Mouse (Mus musculus): ENCODE measurements around the gene Kirrel3.

Kirrel3 gene

GRCm38 (mm10) chr9:34947717-34948116 is 462.0 kb downstream of the Kirrel3 start:
- DNase-seq (ENCODE audit: low read depth), result peak; percentile 82

DNA sequence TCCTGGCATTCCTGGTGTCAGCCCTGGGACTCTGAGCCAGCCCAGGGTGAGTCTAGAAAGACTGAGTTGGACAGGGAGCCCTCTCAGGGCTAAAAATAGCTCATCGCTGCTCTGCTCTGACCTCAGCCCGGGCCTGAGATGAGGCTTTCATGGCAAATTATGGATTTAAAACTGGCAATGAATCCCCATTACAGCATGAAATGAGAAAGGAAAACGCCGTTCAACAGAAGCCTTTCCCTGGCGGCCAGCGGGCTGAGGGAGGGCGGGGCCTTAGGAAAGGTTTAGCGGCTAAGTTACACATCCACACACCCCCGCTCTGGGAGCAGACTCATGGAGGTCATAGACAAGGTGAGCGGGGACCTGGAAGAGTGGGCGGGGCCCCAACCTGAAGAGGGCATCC is 467.7 kb downstream of the Kirrel3 start:
- DNase-seq (ENCODE audit: low read depth), result no peak

DNA sequence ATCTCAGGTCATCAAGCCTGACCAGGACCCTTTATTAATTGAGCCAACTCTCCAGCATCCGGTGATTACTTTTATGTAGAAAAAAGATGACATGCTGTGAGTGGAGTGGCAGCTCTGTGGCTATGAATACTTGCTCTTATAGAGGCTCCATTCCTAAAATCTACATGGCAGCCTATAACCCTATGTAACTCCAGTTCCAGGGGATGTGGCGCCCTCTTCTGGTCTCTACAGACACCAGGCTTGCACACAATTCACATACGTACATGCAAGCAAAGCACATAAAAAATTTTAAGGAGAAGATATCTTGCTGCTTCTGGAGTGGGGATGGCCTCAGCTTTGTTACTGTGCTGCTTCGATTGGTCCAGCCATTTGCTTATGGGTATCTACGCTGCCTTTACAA is 468.5 kb downstream of the Kirrel3 start:
- DNase-seq (ENCODE audit: low read depth), result peak; percentile 56

DNA sequence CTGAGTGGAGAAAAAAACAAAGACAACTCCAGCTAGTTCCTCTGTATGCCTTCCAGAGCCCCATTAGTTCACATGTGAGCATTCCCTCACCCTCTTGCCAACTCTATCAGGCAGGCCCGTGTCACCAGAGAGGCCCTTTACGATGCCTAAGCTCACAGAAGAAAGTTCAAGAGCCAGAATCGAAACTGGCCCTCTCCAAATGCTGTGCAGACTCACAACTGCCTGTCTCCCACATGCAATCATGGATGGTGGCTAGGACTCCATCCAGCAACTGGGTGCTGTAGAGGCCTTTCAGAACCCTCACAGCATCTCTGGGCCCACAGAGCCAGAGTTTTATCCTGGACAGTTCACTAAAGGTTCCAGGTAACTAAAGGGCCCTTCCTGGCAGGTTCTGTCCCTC is 470.8 kb downstream of the Kirrel3 start:
- no peak for DNase-seq (ENCODE audit: low read depth)

GRCm38 (mm10) chr9:34957691-34958090 is 472.0 kb downstream of the Kirrel3 start:
- DNase-seq (ENCODE audit: low read depth), result peak; percentile 38

- DNase-seq (ENCODE audit: low read depth), result no peak
These were observed 472.6 kb downstream of the Kirrel3 start for GRCm38 (mm10) chr9:34958183-34958830.

DNA sequence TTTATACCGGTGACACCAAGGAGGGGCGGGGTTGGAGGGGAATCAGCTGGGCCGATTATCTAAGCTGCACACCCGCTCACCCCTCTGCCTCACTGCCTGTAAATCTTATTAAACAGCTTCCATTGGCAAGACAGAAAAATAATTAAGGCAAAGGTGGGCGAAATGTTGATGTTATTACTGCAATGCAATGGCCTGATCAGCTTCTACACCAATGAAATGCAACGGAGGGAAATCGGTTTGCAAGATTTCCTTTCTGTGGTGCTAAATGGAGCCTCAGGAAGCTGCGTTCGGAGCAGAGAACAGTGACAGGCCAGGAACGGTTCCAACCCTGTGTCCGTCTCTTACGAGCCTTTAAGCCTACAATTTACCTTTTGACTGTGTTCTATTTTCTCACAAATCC is 475.0 kb downstream of the Kirrel3 start:
- no peak for DNase-seq (ENCODE audit: low read depth)

DNA sequence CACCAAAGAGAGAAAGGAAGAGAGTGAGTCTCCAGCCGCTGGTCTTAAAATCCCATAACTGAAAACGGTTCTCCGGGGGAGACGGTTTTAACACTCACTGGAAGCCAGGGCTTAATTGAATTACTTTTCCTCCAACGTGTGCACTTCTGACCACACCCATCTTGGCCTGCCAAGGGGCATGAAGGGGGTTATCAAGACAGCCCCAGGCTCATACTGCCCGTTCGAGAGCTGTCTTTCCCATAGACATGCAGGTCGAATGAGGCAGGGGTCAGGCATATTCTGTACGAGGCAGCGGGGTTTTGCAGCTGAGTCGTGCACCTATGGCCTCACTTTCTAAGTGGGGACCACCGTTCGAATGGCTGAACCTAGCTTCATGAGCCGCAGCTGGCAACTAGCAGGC is 475.5 kb downstream of the Kirrel3 start:
- DNase-seq (ENCODE audit: low read depth), result no peak

DNA sequence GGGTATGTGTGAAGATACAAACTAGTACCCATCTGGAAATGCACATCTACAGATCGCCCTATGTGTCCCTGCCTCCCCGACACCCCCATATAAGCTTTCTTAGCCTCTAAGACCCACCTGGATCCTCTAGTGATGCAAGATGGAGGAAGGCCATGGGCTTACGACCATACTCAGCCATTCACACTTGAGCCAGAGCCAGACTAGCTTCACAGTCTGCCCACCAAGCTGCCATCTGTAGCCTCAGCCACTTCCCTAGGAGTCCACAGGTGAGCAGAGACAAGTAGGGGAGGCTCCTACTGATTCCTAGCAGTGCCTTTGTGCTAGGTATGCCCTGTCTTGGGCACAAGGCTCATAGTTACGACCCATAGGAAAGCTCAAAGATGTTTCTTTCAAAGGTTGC is 476.6 kb downstream of the Kirrel3 start:
- no peak for DNase-seq (ENCODE audit: low read depth)

DNA sequence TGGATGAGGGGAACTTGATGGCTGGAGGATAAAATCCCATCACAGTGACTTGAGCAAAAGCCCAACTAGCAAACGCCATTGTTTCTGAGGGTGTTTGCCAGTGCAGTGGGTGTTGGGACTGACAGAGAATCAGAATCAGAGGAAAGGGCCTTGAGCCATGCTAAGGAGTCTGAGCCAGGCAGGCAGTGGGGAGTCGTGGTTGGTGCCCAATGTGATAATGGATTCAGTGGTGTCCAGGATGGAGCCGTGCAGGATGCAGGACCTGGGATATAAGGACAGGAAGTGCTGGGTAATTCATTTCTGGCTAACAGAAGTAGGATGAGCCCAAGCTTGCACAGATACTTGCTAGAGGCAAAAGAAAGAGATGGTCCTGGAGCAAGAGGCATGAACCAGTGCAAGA is 477.9 kb downstream of the Kirrel3 start:
- no peak for DNase-seq (ENCODE audit: low read depth)

DNA sequence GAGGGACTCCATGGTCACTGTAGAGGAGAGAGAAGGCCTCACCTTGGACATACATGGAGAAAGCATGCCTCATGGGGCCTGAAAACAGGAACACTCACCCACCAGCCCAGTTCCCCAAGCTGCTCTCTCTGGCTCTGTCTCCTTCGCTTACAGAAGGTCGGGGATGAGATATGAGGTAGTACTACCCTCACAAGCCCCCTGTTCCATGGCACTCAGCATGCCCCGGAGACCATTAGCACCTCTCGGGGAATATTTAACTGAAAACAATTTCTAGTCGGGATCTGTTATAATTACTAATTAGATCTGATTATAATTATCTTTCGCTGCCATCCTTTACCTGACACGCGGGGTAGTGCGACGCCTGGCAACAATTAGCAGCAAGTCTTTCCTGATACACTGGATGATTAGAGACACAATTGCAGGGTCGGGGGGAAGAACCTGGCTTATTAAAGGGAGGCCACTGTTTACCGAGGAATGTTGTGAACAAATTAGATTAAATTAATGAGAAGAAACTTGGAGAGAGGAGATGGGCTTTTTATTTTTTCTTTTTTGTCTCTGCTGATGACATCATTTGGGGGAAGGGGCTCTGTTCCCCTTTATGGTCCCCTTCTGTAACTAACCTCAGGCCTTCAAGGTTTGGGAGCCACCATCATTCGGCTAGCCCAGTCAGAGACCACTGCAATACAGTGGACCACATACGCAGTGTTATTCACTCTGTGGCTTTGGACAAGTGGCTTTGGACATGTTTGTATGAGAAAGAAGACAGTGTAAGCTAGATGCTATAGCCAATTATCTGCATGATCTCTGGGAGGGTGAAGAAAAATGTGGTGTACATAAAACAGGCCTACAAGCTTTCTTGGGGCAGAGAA is 478.7 kb downstream of the Kirrel3 start:
- DNase-seq (ENCODE audit: low read depth), result no peak

- DNase-seq (ENCODE audit: low read depth), result no peak
These were observed 479.3 kb downstream of the Kirrel3 start for GRCm38 (mm10) chr9:34965041-34965415.

GRCm38 (mm10) chr9:34967772-34968171 is 482.1 kb downstream of the Kirrel3 start:
- DNase-seq (ENCODE audit: low read depth), result no peak

DNA sequence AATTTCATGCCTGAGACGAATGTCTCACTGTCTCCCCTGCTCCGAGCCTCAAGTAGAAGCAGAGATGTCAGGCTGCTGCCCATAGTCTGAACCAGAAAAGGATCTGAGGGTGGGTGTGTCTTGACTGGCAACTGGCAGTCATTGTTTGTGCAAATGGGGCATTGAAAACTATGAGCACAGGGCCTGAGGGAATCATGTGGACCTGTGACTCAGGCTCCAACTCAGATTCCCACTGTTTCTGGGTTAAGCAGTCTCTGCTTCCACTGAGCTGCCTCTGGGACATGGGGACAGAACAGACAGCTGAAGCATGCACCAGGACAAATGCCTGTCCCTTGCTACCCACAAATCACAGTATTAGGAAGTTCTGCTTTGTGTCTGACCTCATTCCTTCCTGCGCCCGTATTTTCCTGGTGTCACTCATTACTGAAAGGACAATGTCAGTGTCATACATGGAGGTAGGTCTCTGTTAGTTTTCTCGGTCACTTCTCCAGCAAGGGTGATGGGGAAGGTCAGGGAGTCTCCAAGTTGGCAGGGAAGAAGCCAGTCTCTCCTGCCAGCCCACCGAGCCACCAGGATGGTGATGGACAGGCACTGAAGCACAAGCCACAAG is 484.3 kb downstream of the Kirrel3 start:
- DNase-seq (ENCODE audit: low read depth), result peak; percentile 69

DNA sequence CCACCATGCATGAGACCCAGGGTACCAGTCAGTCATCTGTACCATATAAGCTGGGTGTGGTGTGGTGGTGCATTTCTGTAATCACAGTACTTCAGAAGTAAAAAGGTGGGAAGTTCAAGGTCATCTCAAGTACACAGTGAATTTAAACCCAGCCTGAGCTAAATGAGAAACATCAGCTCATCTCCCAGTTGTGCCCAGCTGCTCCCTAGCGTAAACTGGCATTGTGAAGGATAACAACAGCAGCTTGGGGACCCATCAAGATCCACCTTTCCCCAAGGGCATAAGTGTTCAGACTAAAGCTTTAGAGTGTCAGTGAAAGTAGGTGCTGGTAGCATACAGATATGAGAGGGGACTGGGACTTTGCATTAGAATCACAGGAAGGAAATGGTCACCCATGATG is 488.6 kb downstream of the Kirrel3 start:
- DNase-seq (ENCODE audit: low read depth), result no peak

- no peak for DNase-seq (ENCODE audit: low read depth)
These were observed 489.6 kb downstream of the Kirrel3 start for GRCm38 (mm10) chr9:34975245-34975644.

- DNase-seq (ENCODE audit: low read depth), result peak; percentile 54
These were observed 491.1 kb downstream of the Kirrel3 start for GRCm38 (mm10) chr9:34976596-34977462.

- no peak for DNase-seq (ENCODE audit: low read depth)
These were observed 492.0 kb downstream of the Kirrel3 start for GRCm38 (mm10) chr9:34977700-34978099.

DNA sequence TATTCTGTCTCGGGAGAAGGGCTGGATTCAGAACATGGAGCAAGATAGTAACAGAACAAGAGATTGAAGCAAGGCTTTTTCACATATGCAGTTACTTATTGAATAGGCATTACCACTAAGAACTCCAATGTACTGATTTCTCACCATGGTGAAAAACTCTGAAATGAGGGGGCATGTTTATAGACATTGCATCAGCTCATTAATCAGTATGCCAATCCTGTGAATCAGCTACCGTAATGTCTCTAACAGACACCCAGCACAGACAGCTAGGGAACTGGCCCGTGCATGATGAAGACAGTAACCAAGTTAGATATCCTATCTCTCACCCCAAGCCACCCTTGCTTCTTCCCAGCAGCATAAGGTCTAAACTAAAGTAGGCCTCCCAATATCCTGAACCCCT is 492.5 kb downstream of the Kirrel3 start:
- peak; percentile 59 for DNase-seq (ENCODE audit: low read depth)

DNA sequence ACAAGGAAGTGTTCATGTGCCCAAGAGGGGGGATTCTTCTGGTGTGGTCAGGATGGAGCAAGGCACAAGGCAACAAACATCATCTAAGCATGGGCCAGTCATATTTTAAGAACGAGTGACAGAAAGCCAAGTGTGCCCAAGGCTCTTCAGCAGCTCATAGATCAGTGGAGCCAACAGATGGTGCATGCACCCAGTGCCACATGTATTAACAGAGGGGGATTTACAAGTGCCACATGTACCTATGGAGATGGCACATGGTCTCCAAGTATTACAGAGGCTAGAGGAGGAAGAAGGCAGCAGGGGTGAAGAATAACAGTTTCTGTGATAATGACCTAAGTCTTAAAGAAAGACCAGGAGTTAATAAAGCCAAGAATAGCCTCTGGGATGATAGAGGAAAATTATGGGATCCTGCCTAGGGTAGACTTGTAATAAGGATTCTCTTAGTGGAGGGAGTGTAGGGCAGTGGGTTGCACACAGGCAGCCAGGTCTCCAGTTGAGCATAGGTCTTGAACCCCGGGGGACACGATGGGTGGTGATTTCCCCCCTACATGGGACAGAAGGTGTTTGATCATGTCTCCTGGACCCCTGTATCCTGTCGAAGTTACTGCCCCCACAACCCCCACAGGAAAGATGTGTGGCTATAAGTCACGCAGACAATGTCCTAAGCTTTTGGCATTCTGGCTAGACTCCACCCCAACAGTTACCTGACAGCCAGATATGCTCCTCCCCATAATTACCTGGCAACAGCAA is 495.0 kb downstream of the Kirrel3 start:
- DNase-seq (ENCODE audit: low read depth), result no peak

Measured in NIH3T3 (cell line).